Mouse (Mus musculus): ENCODE measurements around the gene Pbx2. TPM values are rescaled to one million over a fixed set of nuclear protein-coding genes. Genes with fewer than 3 reads are reported as not detected.
A peak's percentile ranks its signal among the peaks of the same experiment; 100 is the strongest.
"Not testable (repeated sequence)": the region's sequence is repeated elsewhere in the genome, so short reads cannot be mapped to it uniquely, and the experiment has no call there.

Pbx2 gene
- 21.6 TPM for polyA plus RNA-seq (2012; fragmentation: generic; extraction: Trizol)

DNA sequence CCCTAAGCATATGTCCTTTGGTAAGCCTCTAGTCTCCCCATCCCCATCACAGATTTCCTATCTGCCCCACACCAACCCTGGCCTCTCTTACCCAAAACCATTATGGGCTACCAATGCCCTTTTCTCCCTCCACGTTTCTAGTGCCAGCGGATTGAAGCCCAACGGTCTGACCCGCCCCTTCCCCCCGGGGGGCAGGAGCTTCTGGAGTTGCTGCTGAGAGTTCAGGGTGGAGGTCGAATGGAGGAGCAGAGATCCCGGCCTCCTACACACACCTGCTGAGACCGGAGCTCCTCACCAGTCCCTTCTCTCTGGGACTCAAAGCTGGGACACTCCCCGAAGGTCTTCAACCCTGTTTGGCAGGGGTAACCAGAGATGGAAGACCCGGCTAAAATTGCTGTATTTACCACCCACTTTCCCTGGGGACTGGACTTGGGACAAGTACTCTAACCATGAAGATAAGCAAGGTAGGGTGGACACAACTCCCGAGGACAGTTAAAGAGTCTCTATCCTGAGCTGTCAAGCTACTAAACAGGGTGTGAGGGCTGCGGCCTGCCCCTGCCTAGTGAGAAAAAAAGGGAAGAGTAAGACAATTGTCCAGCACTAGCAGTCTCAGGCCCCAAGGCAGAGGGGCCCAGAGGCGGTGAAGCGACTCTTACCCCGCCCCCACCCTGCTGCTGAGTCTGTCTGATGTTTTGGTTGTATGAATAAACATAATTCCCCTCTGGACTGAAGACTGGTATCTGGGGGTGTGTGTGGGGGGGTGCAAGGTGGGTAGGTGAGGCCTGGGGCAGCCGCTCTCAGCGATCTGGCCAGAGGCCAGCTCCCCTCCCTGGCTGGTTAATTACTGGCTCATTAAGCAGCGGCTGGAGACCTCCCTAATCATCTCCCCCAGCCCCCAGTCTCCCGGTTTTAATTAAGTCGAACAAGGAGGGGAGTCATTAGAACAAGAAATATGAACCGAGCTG is at the start of gene Pbx2:
Gene Pbx2, plus strand, starts transcription at position 238 of the 965 bp plus-strand sequence.
- Histone ChIP-seq H3K36me3 (ENCODE audit: control insufficient read depth, insufficient read depth) (no peaks in the 10 kb centered on the region), H3K79me2 (ENCODE audit: control insufficient read depth, insufficient read depth) (no peaks in the 10 kb centered on the region), H3K4me2 (ENCODE audit: low read depth) (peak within 1 kb of the TSS; percentile 95), H3K4me3 (peak within 1 kb of the TSS; percentile 42), H3ac (ENCODE audit: control insufficient read depth, insufficient read length) (peak within 1 kb of the TSS; percentile 74), H3K27me3 (ENCODE audit: control insufficient read depth, insufficient read depth, insufficient read length) (no peaks in the 10 kb centered on the region)
- TF ChIP-seq CEBPB (IDR thresholded peaks at IDR 0.05; ENCODE audit: insufficient read depth, poor library complexity, severe bottlenecking) (no peak), POLR2AphosphoS2 (IDR thresholded peaks at IDR 0.05; ENCODE audit: insufficient read length, low read depth) (no peak), TCF3 (IDR thresholded peaks at IDR 0.05; ENCODE audit: insufficient read length, low read depth) (no peak), POLR2A (IDR thresholded peaks at IDR 0.05; ENCODE audit: insufficient read length, low read depth) (no peak), MYOG (IDR thresholded peaks at IDR 0.05; ENCODE audit: control insufficient read depth in 1 of 3, insufficient read depth in 1 of 3, insufficient read length in 2 of 3, low read depth in 2 of 3) (no peak), MYOD1 (IDR thresholded peaks at IDR 0.05; ENCODE audit: control insufficient read depth in 1 of 3, insufficient read length in 2 of 3, low read depth in 2 of 3) (no peak), USF1 (IDR thresholded peaks at IDR 0.05; ENCODE audit: low read depth) (no peak), E2F4 (IDR thresholded peaks at IDR 0.05; ENCODE audit: insufficient read depth) (no peak), REST (IDR thresholded peaks at IDR 0.05; ENCODE audit: insufficient read depth, insufficient read length) (no peak), SRF (IDR thresholded peaks at IDR 0.05; ENCODE audit: control insufficient read depth, insufficient read length, low read depth) (no peak), TCF12 (IDR thresholded peaks at IDR 0.05; ENCODE audit: insufficient read depth, poor library complexity, severe bottlenecking) (no peak), MAX (IDR thresholded peaks at IDR 0.05; ENCODE audit: low read depth) (no peak)

DNA sequence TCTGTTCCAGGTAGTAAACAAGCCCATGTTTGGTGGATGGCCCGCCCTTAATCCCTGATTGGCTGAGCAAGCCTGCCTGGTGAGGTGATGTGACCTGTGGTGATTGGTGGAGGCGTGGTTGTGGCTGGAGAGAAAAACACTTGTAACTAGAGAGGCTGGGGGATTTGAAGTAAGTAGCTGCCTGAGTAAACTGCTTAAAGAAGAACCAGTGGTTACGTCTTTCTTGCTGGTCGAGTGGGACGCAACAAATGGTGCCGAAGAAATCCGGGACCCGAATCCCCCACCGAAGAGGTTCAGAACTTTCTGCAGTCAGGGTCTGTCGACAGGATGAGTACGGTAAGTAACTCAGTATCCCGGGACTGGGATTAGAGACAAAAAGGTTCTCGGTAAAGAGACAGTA is 47.5 kb upstream of the Pbx2 start:
- H3K4me3 ChIP-seq; H3K27me3 ChIP-seq (ENCODE audit: control insufficient read depth, insufficient read depth, insufficient read length); H3K79me2 ChIP-seq (ENCODE audit: control insufficient read depth, insufficient read depth); H3K36me3 ChIP-seq (ENCODE audit: control insufficient read depth, insufficient read depth); H3ac ChIP-seq (ENCODE audit: control insufficient read depth, insufficient read length): not testable (repeated sequence)
- peak overlapping the region; percentile 62 for H3K4me2 ChIP-seq (ENCODE audit: low read depth)

DNA sequence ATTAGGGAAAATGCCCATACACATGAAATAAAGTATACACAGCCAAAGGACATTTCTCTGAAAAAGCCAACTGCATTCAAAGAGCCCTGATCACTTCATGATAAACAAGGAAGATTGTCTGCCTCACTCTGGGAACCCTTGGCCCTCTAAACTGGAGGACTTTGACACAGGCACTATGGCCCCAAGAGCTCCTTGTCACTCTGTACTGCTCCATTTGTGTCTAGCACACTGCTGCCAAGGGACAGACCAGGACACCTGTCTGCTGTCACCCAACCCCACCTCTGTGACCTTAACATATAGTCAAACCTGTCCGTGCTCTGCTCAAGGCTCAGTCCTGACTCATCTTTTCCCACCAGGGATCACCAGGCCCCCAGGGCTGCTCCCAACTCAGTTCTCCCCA is 44.3 kb upstream of the Pbx2 start:
- no peak for TF ChIP-seq REST (IDR thresholded peaks at IDR 0.05; ENCODE audit: insufficient read depth, insufficient read length)
- TF ChIP-seq TCF12 (IDR thresholded peaks at IDR 0.05; ENCODE audit: insufficient read depth, poor library complexity, severe bottlenecking), result no peak
- no peak for TF ChIP-seq POLR2AphosphoS2 (IDR thresholded peaks at IDR 0.05; ENCODE audit: insufficient read length, low read depth)
- no peak for TF ChIP-seq POLR2A (IDR thresholded peaks at IDR 0.05; ENCODE audit: insufficient read length, low read depth)
- TF ChIP-seq MYOD1 (IDR thresholded peaks at IDR 0.05; ENCODE audit: control insufficient read depth in 1 of 3, insufficient read length in 2 of 3, low read depth in 2 of 3), result no peak
- TF ChIP-seq E2F4 (IDR thresholded peaks at IDR 0.05; ENCODE audit: insufficient read depth), result no peak
- TF ChIP-seq USF1 (IDR thresholded peaks at IDR 0.05; ENCODE audit: low read depth), result no peak
- no peak for TF ChIP-seq MYOG (IDR thresholded peaks at IDR 0.05; ENCODE audit: control insufficient read depth in 1 of 3, insufficient read depth in 1 of 3, insufficient read length in 2 of 3, low read depth in 2 of 3)
- no peak for TF ChIP-seq TCF3 (IDR thresholded peaks at IDR 0.05; ENCODE audit: insufficient read length, low read depth)
- no peak for TF ChIP-seq MAX (IDR thresholded peaks at IDR 0.05; ENCODE audit: low read depth)
- no peak for TF ChIP-seq SRF (IDR thresholded peaks at IDR 0.05; ENCODE audit: control insufficient read depth, insufficient read length, low read depth)
- no peak for TF ChIP-seq CEBPB (IDR thresholded peaks at IDR 0.05; ENCODE audit: insufficient read depth, poor library complexity, severe bottlenecking)
- H3K36me3 ChIP-seq (ENCODE audit: control insufficient read depth, insufficient read depth), result no peaks in the 10 kb centered on the region
- H3K4me2 ChIP-seq (ENCODE audit: low read depth), result no peak overlapping the region

DNA sequence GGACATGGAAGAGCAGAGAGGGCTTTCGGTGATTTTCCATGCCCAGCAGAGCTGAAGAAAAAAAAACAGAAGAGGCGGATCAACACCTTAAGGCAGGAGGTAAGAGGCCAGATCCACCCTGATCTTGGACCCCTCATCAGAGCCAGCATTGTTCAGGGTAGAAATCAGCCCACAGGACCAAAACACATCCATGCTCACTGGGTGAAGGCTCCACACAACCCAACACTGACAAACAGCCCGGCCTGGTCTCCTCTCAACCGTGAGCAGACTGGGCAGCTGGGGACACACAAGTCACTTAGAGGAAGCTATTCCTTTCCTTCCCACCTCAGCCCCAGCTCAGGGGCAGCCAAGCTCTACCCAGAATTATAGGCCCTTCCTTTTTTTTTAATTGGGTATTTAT is 43.5 kb upstream of the Pbx2 start:
- TF ChIP-seq REST (IDR thresholded peaks at IDR 0.05; ENCODE audit: insufficient read depth, insufficient read length) (no peak), CEBPB (IDR thresholded peaks at IDR 0.05; ENCODE audit: insufficient read depth, poor library complexity, severe bottlenecking) (no peak), E2F4 (IDR thresholded peaks at IDR 0.05; ENCODE audit: insufficient read depth) (no peak), POLR2AphosphoS2 (IDR thresholded peaks at IDR 0.05; ENCODE audit: insufficient read length, low read depth) (no peak), TCF12 (IDR thresholded peaks at IDR 0.05; ENCODE audit: insufficient read depth, poor library complexity, severe bottlenecking) (no peak), MAX (IDR thresholded peaks at IDR 0.05; ENCODE audit: low read depth) (no peak), MYOG (IDR thresholded peaks at IDR 0.05; ENCODE audit: control insufficient read depth in 1 of 3, insufficient read depth in 1 of 3, insufficient read length in 2 of 3, low read depth in 2 of 3) (no peak), TCF3 (IDR thresholded peaks at IDR 0.05; ENCODE audit: insufficient read length, low read depth) (no peak)
- Histone ChIP-seq H3K4me3 (no peak overlapping the region), H3K36me3 (ENCODE audit: control insufficient read depth, insufficient read depth) (no peaks in the 10 kb centered on the region), H3K79me2 (ENCODE audit: control insufficient read depth, insufficient read depth) (no peaks in the 10 kb centered on the region), H3K4me2 (ENCODE audit: low read depth) (no peak overlapping the region), H3ac (ENCODE audit: control insufficient read depth, insufficient read length) (no peak overlapping the region), H3K27me3 (ENCODE audit: control insufficient read depth, insufficient read depth, insufficient read length) (peaks cover 13% of the 10 kb centered on the region)

More for the DNA sequence above, 44.3 kb upstream of the Pbx2 start:
- Histone ChIP-seq H3ac (ENCODE audit: control insufficient read depth, insufficient read length) (no peak overlapping the region), H3K27me3 (ENCODE audit: control insufficient read depth, insufficient read depth, insufficient read length) (peaks cover 13% of the 10 kb centered on the region), H3K79me2 (ENCODE audit: control insufficient read depth, insufficient read depth) (no peaks in the 10 kb centered on the region), H3K4me3 (no peak overlapping the region)

DNA sequence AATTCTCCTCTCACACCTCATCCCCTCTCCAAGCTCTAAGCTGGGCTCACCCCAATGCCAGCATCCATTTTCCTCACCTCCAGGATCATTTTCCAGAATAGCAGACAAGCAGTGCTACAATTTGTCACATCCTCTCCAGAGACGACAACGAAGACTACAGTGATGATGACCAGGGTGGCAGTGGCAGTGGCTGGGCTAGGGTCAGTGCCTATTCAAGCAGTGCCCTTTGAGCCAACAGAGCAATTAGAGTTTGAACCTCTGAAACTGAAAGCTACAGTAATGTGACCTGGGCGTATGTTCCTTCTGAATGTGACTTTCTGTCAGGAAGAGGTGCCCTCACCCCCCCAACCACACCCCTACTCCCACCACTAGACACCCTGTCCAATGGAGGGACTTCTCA is 41.9 kb upstream of the Pbx2 start:
- Histone ChIP-seq H3K4me2 (ENCODE audit: low read depth) (no peak overlapping the region), H3K27me3 (ENCODE audit: control insufficient read depth, insufficient read depth, insufficient read length) (peaks cover 13% of the 10 kb centered on the region), H3K4me3 (no peak overlapping the region), H3K79me2 (ENCODE audit: control insufficient read depth, insufficient read depth) (no peaks in the 10 kb centered on the region), H3ac (ENCODE audit: control insufficient read depth, insufficient read length) (no peak overlapping the region), H3K36me3 (ENCODE audit: control insufficient read depth, insufficient read depth) (no peaks in the 10 kb centered on the region)
- TF ChIP-seq POLR2AphosphoS2 (IDR thresholded peaks at IDR 0.05; ENCODE audit: insufficient read length, low read depth), result no peak
- no peak for TF ChIP-seq TCF3 (IDR thresholded peaks at IDR 0.05; ENCODE audit: insufficient read length, low read depth)
- TF ChIP-seq POLR2A (IDR thresholded peaks at IDR 0.05; ENCODE audit: insufficient read length, low read depth), result no peak
- TF ChIP-seq REST (IDR thresholded peaks at IDR 0.05; ENCODE audit: insufficient read depth, insufficient read length), result no peak
- TF ChIP-seq SRF (IDR thresholded peaks at IDR 0.05; ENCODE audit: control insufficient read depth, insufficient read length, low read depth), result no peak
- no peak for TF ChIP-seq E2F4 (IDR thresholded peaks at IDR 0.05; ENCODE audit: insufficient read depth)
- no peak for TF ChIP-seq MYOD1 (IDR thresholded peaks at IDR 0.05; ENCODE audit: control insufficient read depth in 1 of 3, insufficient read length in 2 of 3, low read depth in 2 of 3)
- no peak for TF ChIP-seq USF1 (IDR thresholded peaks at IDR 0.05; ENCODE audit: low read depth)
- no peak for TF ChIP-seq MYOG (IDR thresholded peaks at IDR 0.05; ENCODE audit: control insufficient read depth in 1 of 3, insufficient read depth in 1 of 3, insufficient read length in 2 of 3, low read depth in 2 of 3)
- no peak for TF ChIP-seq CEBPB (IDR thresholded peaks at IDR 0.05; ENCODE audit: insufficient read depth, poor library complexity, severe bottlenecking)
- TF ChIP-seq TCF12 (IDR thresholded peaks at IDR 0.05; ENCODE audit: insufficient read depth, poor library complexity, severe bottlenecking), result no peak

Measured in myocyte (in vitro differentiated cells).